Mouse (Mus musculus) lung, postnatal 0 days (tissue): ENCODE results near the gene Tdrd12. TPM values are rescaled to one million over a fixed set of nuclear protein-coding genes. Genes with fewer than 3 reads are reported as not detected.

Experiments used
- ATAC-seq: fragments of 200-750 bp; cut with Nextera tagmentation; 2 replicates; pipeline ENCODE4 v1.8.0; 2017; ENCODE audit warnings: moderate library complexity
- DNase-seq: peaks from one replicate; pipeline ENCODE4 v3.0.0-alpha.2; 2016; ENCODE audit warnings: low spot score
- H3K27ac ChIP-seq: fragments of 300-500 bp; sonication (generic); 2 replicates; pipeline ENCODE4 v1.5.1; 2014; ENCODE audit warnings: antibody characterized with exemption, mild to moderate bottlenecking, low read length, mixed read lengths
- H3K27me3 ChIP-seq: fragments of 300-500 bp; sonication (generic); replicated peaks from 2 replicates; pipeline ENCODE4 v1.6.1; 2014; ENCODE audit warnings: low read length, mixed read lengths; ENCODE audit not compliant: insufficient read depth
- H3K36me3 ChIP-seq: fragments of 300-500 bp; sonication (generic); 2 replicates; pipeline ENCODE4 v1.6.1; 2014; ENCODE audit warnings: low read length, mixed read lengths; ENCODE audit not compliant: insufficient read depth
- H3K4me1 ChIP-seq: fragments of 300-500 bp; sonication (generic); 2 replicates; pipeline ENCODE4 v1.6.1; 2014; ENCODE audit warnings: antibody characterized with exemption, low read depth, low read length, mixed read lengths; ENCODE audit not compliant: insufficient read depth
- H3K4me2 ChIP-seq: fragments of 300-500 bp; sonication (generic); replicated peaks from 2 replicates; pipeline ENCODE4 v1.6.1; 2014; ENCODE audit warnings: low read depth, mild to moderate bottlenecking, low read length, moderate library complexity, mixed read lengths
- H3K4me3 ChIP-seq: fragments of 300-500 bp; sonication (generic); 2 replicates; pipeline ENCODE4 v1.5.1; 2014; ENCODE audit warnings: low read depth, low read length
- H3K9ac ChIP-seq: fragments of 300-500 bp; sonication (generic); replicated peaks from 2 replicates; pipeline ENCODE4 v1.6.1; 2014; ENCODE audit warnings: low read depth, mild to moderate bottlenecking
- H3K9me3 ChIP-seq: fragments of 300-500 bp; sonication (generic); 2 replicates; pipeline ENCODE4 v1.6.1; 2016; ENCODE audit warnings: low read length, mixed read lengths
- CTCF ChIP-seq: IDR thresholded peaks from 2 replicates; pipeline ENCODE4 v1.5.1; 2016; ENCODE audit warnings: antibody characterized with exemption, mild to moderate bottlenecking
- EP300 ChIP-seq: IDR thresholded peaks from 2 replicates; pipeline ENCODE4 v1.6.1; 2016; ENCODE audit warnings: antibody characterized with exemption, mild to moderate bottlenecking, control low read depth
- WGBS: fragments of 180-500 bp; shearing (Covaris S2); extraction: QIAGEN DNeasy Blood & Tissue Kit; methylation state at CpG from one replicate; pipeline ENCODE4 v1.1.7; 2014; 5-methylcytosine and 5-hydroxymethylcytosine counted together
- polyA plus RNA-seq: library from polyadenylated mRNA; unstranded; fragments of >200 nt; fragmentation: Nextera tagmentation; extraction: Ambion mirVana; gene quantifications from 2 replicates; pipeline ENCODE4 v1.2.1, GENCODE M21; 2015

The Tdrd12 gene
- polyA plus RNA-seq, 1 experiment from 2014 or later: not detected

- WGBS: 93% methylated on average over 2 of the region's 2 CpGs
- H3K4me1 ChIP-seq: no peaks in the 10 kb centered on the region
- no peak overlapping the region for H3K4me3 ChIP-seq
- H3K36me3 ChIP-seq: no peaks in the 10 kb centered on the region
- TF ChIP-seq EP300 (no peak), CTCF (no peak)
- no peaks in the 10 kb centered on the region for H3K27me3 ChIP-seq
- H3K27ac ChIP-seq: no peak overlapping the region
- no peak for ATAC-seq
- H3K4me2 ChIP-seq: no peak overlapping the region
- DNase-seq: no peak
- H3K9me3 ChIP-seq: no peaks in the 10 kb centered on the region
- no peak overlapping the region for H3K9ac ChIP-seq
These were observed 47.4 kb downstream of the Tdrd12 start for GRCm38 (mm10) chr7:35490186-35490585.

GRCm38 (mm10) chr7:35486553-35486952 lies 51.0 kb downstream of the Tdrd12 start:
- DNase-seq (no peak), ATAC-seq (no peak)
- H3K9me3 ChIP-seq: no peaks in the 10 kb centered on the region
- no peaks in the 10 kb centered on the region for H3K4me1 ChIP-seq
- H3K27ac ChIP-seq: no peak overlapping the region
- no peak overlapping the region for H3K9ac ChIP-seq
- no peak for TF ChIP-seq CTCF
- no peak for TF ChIP-seq EP300
- no peak overlapping the region for H3K4me3 ChIP-seq
- 77% methylated on average over 8 of the region's 8 CpGs for WGBS
- H3K27me3 ChIP-seq: no peaks in the 10 kb centered on the region
- H3K36me3 ChIP-seq: no peaks in the 10 kb centered on the region
- H3K4me2 ChIP-seq: no peak overlapping the region

GRCm38 (mm10) chr7:35485126-35485525 lies 52.4 kb downstream of the Tdrd12 start:
- no peak for DNase-seq
- no peak for TF ChIP-seq CTCF
- TF ChIP-seq EP300: no peak
- 45% methylated on average over 2 of the region's 2 CpGs for WGBS
- no peaks in the 10 kb centered on the region for H3K4me1 ChIP-seq
- ATAC-seq: no peak
- H3K27me3 ChIP-seq: no peaks in the 10 kb centered on the region
- no peak overlapping the region for H3K9ac ChIP-seq
- no peak overlapping the region for H3K4me2 ChIP-seq
- no peak overlapping the region for H3K27ac ChIP-seq
- H3K4me3 ChIP-seq: no peak overlapping the region
- no peaks in the 10 kb centered on the region for H3K9me3 ChIP-seq
- no peaks in the 10 kb centered on the region for H3K36me3 ChIP-seq

GRCm38 (mm10) chr7:35476457-35476856 lies 61.1 kb downstream of the Tdrd12 start:
- H3K27ac ChIP-seq: no peak overlapping the region
- no peaks in the 10 kb centered on the region for H3K4me1 ChIP-seq
- H3K27me3 ChIP-seq: no peaks in the 10 kb centered on the region
- DNase-seq (no peak), ATAC-seq (no peak)
- H3K9ac ChIP-seq: no peak overlapping the region
- H3K4me3 ChIP-seq: no peak overlapping the region
- H3K9me3 ChIP-seq: no peaks in the 10 kb centered on the region
- WGBS: 39% methylated on average over 2 of the region's 2 CpGs
- H3K36me3 ChIP-seq: no peaks in the 10 kb centered on the region
- TF ChIP-seq EP300: no peak
- TF ChIP-seq CTCF: no peak
- no peak overlapping the region for H3K4me2 ChIP-seq

GRCm38 (mm10) chr7:35470794-35471193 lies 66.8 kb downstream of the Tdrd12 start:
- TF ChIP-seq CTCF: 0 out of 2 replicates have a peak, but pooled peaks have one; percentile 7
- TF ChIP-seq EP300: no peak
- Histone ChIP-seq H3K4me1 (no peaks in the 10 kb centered on the region), H3K27ac (no peak overlapping the region), H3K4me2 (no peak overlapping the region), H3K9me3 (no peaks in the 10 kb centered on the region), H3K9ac (no peak overlapping the region), H3K27me3 (no peaks in the 10 kb centered on the region), H3K36me3 (no peaks in the 10 kb centered on the region), H3K4me3 (no peak overlapping the region)
- DNase-seq: no peak
- ATAC-seq: no peak
- 45% methylated on average over 4 of the region's 4 CpGs for WGBS

GRCm38 (mm10) chr7:35467856-35468255 lies 69.7 kb downstream of the Tdrd12 start:
- H3K4me2 ChIP-seq: no peak overlapping the region
- DNase-seq (no peak), ATAC-seq (no peak)
- H3K9ac ChIP-seq: no peak overlapping the region
- no peaks in the 10 kb centered on the region for H3K4me1 ChIP-seq
- 67% methylated on average over 2 of the region's 2 CpGs for WGBS
- no peak for TF ChIP-seq EP300
- no peak for TF ChIP-seq CTCF
- no peaks in the 10 kb centered on the region for H3K9me3 ChIP-seq
- H3K27ac ChIP-seq: no peak overlapping the region
- H3K27me3 ChIP-seq: no peaks in the 10 kb centered on the region
- H3K36me3 ChIP-seq: no peaks in the 10 kb centered on the region
- no peak overlapping the region for H3K4me3 ChIP-seq

GRCm38 (mm10) chr7:35465027-35465426 lies 72.5 kb downstream of the Tdrd12 start:
- 82% methylated on average over 5 of the region's 5 CpGs for WGBS
- no peak for DNase-seq
- Histone ChIP-seq H3K9ac (no peak overlapping the region), H3K27me3 (no peaks in the 10 kb centered on the region), H3K4me3 (no peak overlapping the region), H3K36me3 (no peaks in the 10 kb centered on the region), H3K27ac (no peak overlapping the region), H3K4me2 (no peak overlapping the region), H3K9me3 (no peaks in the 10 kb centered on the region), H3K4me1 (no peaks in the 10 kb centered on the region)
- no peak for ATAC-seq
- TF ChIP-seq EP300: no peak
- no peak for TF ChIP-seq CTCF
